Mouse (Mus musculus) C2C12 (cell line): ENCODE data around the gene Fam213b. TPM values are rescaled to one million over a fixed set of nuclear protein-coding genes. Genes with fewer than 3 reads are reported as not detected.

ENCODE experiments used
- H3K27me3 ChIP-seq: one replicate; pipeline ENCODE4 v1.6.1; 2011; ENCODE audit not compliant: control insufficient read depth, insufficient read depth, insufficient read length
- H3K36me3 ChIP-seq: one replicate; pipeline ENCODE4 v1.6.1; 2011; ENCODE audit not compliant: control insufficient read depth, insufficient read depth
- H3K4me3 ChIP-seq: one replicate; pipeline ENCODE4 v1.5.1; 2011; ENCODE audit warnings: mild to moderate bottlenecking, control low read depth; ENCODE audit not compliant: poor library complexity, insufficient read depth, severe bottlenecking
- H3K79me2 ChIP-seq: one replicate; pipeline ENCODE4 v1.6.1; 2011; ENCODE audit not compliant: control insufficient read depth, insufficient read depth
- H3K79me3 ChIP-seq: one replicate; pipeline ENCODE4 v1.6.1; 2011; ENCODE audit warnings: low read depth, control low read depth
- H3ac ChIP-seq: one replicate; pipeline ENCODE3; 2011; ENCODE audit warnings: low read depth; ENCODE audit not compliant: control insufficient read depth, insufficient read length
- CEBPB ChIP-seq: IDR thresholded peaks from one replicate; pipeline ENCODE4 v1.6.1; 2011; ENCODE audit warnings: low read depth, mild to moderate bottlenecking, control low read depth, moderate library complexity
- CTCF ChIP-seq: IDR thresholded peaks from one replicate; pipeline ENCODE4 v1.5.1; 2011; ENCODE audit not compliant: control insufficient read depth, insufficient read depth, insufficient read length
- FOSL1 ChIP-seq: IDR thresholded peaks from one replicate; pipeline ENCODE4 v1.8.0; 2011; ENCODE audit warnings: mild to moderate bottlenecking, low read length; ENCODE audit not compliant: poor library complexity, insufficient read depth, severe bottlenecking
- MAX ChIP-seq: IDR thresholded peaks from one replicate; pipeline ENCODE4 v1.6.1; 2011; ENCODE audit warnings: mild to moderate bottlenecking, control low read depth
- MYOD1 ChIP-seq: IDR thresholded peaks from one replicate; pipeline ENCODE4 v1.6.1; 2011; ENCODE audit warnings: low read depth; ENCODE audit not compliant: control insufficient read depth, insufficient read length
- MYOG ChIP-seq: IDR thresholded peaks from one replicate; pipeline ENCODE4 v1.6.1; 2011; ENCODE audit not compliant: control insufficient read depth, insufficient read length; ENCODE audit errors: extremely low read depth
- USF1 ChIP-seq: IDR thresholded peaks from one replicate; pipeline ENCODE4 v1.6.1; 2011; ENCODE audit warnings: low read depth, mild to moderate bottlenecking, control low read depth, moderate library complexity
- long read RNA-seq, 2 experiments: library from polyadenylated mRNA; unstranded; transcript quantifications; one replicate each; pipeline ENCODE4 v2.0.0; 2019 to 2020
- polyA plus RNA-seq: library from polyadenylated mRNA; unstranded; fragments of >200 nt; fragmentation: generic; extraction: Trizol; gene quantifications from one replicate; pipeline ENCODE4 v1.2.1, GENCODE M21; 2012; ENCODE audit warnings: missing spikeins

Fam213b gene
- polyA plus RNA-seq = 1.9 TPM
- long read RNA-seq, experiment 1 = 0 reads
- long read RNA-seq, experiment 2 = 0 reads

DNA sequence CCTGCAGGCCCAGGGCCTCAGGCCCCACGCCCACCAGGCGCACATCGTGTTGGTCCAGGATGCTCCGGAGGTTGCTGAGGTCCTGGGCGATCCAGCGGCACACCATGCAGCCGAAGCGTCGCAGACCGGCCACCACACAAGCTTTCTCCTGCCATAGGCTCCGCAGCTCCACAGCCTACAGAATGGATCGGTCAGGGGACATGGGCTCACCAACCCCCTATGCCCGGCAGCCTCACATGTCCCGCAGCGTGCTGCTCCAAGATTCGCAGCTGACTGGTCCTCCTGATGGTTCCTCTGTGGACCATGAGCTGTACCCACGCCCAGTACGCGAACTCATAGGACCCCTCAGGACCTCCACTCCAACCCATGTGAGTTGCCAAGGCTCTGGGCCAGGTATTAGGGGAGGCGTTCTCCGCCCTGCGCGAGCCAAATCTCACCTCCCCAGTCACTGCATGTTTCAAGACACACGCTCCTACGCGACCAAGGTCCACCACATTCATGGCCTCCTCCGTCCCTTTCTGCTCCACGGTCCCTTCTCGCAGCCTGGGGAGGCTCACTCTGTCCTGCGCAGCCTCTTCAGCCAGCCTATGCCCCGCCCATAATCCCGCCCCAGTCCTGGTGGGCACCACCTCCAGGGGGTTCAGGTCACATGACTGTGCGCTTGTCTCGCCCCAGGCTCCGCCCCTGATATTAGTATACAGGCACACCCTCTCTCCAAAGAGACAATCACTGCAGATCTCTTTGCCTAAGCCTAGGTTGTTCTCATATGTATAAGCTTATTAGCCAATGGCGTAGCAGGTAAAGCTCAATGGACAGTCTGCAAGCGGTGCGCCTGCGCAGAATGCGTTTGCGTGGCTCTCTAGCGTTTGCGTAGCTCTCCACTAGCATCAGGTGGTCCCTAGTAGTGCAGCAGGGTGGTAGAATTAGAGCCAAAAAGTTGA, at the start of gene Fam213b:
Gene Fam213b, minus strand, starts transcription at position 630 of the 941 bp plus-strand sequence.
- Histone ChIP-seq H3K27me3 (peaks cover 48% of the 10 kb centered on the region), H3K4me3 (no peak within 1 kb of the TSS), H3K79me2 (no peaks in the 10 kb centered on the region)

DNA sequence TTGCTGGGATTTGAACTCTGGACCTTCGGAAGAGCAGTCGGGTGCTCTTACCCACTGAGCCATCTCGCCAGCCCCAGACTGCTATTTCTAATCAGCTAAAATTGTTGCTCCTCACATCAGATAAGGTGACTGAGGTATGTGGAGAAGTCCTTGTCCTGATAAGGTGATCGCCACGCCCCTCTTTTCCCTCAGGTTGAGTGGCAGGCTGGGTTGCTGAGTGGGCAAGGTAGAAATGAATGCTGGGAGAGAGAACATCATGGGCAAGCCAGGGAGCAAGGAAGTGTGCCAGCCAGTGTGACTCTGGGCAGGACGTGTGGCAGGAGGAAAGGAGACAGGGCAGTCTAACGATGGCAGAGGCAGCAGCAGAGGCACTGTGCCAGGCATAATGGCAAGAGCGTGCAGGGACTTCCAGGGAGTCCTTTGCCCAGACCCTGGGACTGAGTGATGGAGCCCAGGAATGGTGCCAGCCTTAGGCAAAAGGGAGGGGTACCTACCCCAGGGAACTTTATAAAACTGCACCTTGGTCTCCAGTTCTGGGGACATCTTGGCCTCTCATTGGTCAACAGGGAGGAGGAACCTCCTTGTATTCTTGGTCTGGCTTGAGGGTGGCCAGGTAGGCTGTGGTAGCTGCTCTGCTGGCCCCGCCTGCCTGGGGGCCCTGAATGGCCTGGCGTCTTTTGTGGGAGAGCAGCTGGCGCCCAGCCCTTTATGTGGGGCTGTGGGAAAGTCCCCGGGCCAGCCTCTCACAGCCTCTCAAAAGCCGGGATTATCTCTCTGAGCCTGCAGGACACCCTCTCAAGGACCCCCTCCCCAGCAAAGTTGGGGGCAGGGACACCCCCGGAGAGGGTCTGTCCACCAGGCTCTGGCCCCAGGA, 49.4 kb upstream of the Fam213b start:
- Histone ChIP-seq H3K79me3 (no peaks in the 10 kb centered on the region), H3ac (no peak overlapping the region), H3K36me3 (no peaks in the 10 kb centered on the region), H3K27me3 (peaks cover 41% of the 10 kb centered on the region), H3K4me3 (no peak overlapping the region), H3K79me2 (no peaks in the 10 kb centered on the region)
- TF ChIP-seq CTCF (no peak), MAX (no peak), FOSL1 (no peak), USF1 (no peak), CEBPB (no peak), MYOD1 (no peak)

More for the DNA sequence above, at the start of gene Fam213b:
- H3K79me3 ChIP-seq = no peaks in the 10 kb centered on the region
- H3K36me3 ChIP-seq = no peaks in the 10 kb centered on the region
- no peak within 1 kb of the TSS for H3ac ChIP-seq
- TF ChIP-seq USF1 (peak; percentile 52), MYOG (no peak)

DNA sequence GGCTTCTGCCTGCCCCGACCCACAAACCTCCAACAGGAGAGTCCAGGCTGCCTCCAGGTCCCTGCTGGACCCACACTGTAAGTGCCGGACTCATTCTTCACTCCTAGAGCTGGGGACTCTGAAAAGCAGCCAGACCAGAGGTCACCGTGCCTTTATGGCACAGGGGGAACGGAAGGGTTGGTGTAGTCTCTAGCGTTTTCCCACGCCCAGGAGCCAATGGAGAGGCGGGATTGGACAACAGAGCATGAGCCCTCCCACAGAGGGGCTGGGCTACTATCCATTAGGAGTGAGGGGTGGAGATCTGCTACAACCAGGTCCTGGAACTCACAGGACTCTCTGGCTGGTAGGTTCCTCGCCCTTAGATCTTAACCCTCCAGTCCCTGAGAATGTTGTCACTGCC, 47.4 kb upstream of the Fam213b start:
- Histone ChIP-seq H3K4me3 (no peak overlapping the region), H3K79me3 (no peaks in the 10 kb centered on the region)
- TF ChIP-seq FOSL1 = no peak
- no peak for TF ChIP-seq MAX
- no peak for TF ChIP-seq MYOG
- no peak for TF ChIP-seq MYOD1
- no peak for TF ChIP-seq CEBPB
- TF ChIP-seq USF1 = no peak
- TF ChIP-seq CTCF = no peak

DNA sequence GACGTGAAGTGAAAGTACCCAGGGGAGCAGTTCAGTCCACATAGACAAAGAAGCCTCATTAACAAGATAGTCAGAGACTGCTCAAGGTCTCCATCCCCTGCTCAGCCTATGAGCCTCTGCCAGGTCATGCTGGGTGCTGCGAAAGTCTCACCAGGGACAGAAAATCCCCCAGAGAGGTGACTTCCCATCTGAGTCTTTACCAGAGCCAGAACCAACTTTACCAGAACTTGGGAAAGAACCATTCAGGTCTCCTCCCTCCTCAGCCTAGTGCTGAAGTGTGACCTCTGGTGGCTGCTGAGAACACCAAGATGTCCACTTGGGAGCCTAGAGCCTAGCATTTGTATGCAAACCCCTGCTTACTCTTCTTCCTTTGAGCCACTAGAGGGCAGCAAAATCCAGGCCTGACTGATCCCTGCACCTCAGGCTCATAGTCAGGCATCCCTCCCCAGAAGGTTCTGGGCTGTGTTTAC, 45.2 kb upstream of the Fam213b start:
- TF ChIP-seq MAX (no peak), CEBPB (no peak), CTCF (peak; percentile 88)
- Histone ChIP-seq H3K27me3 (peaks cover 13% of the 10 kb centered on the region), H3K4me3 (no peak overlapping the region), H3K36me3 (no peaks in the 10 kb centered on the region), H3ac (no peak overlapping the region), H3K79me2 (no peaks in the 10 kb centered on the region), H3K79me3 (no peaks in the 10 kb centered on the region)

More for the DNA sequence above, 47.4 kb upstream of the Fam213b start:
- Histone ChIP-seq H3K27me3 (peaks cover 28% of the 10 kb centered on the region), H3K79me2 (no peaks in the 10 kb centered on the region), H3K36me3 (no peaks in the 10 kb centered on the region), H3ac (no peak overlapping the region)

DNA sequence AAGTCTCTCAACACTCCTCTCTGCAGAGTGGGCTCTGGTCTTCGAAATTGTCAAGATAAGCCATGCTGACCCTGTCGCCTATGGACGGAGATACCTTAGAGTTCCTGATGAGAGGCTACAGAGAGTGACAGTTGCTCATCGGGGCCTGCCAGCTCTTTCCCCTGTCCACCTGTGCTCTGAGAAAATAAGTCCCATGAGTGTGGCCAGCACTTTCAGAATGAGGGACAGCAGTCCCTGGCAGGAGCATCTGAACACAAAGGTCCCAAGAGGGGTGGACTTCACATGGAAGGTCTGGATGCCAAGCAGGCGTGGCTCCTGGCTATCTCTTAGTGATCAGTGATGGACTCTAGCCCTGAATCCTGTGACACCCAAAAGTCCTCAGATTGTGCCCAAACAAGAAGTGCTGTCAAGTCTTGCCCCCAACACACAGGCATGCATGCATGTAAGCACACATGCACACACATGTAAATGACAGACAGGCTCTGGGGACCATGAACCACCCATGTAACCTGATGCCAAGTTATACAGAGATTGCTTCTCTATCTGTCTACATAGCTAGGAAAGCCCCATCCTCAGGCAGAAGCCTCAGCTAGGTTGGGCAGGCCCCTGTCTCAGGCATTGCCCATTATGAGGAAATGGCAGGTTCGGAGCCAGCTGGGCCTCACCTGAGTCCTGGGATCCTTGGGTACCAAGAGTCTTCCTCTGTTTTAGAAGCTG, 44.5 kb upstream of the Fam213b start:
- TF ChIP-seq CEBPB = no peak
- no peak for TF ChIP-seq MAX
- no peak for TF ChIP-seq USF1
- no peak for TF ChIP-seq FOSL1
- H3K79me3 ChIP-seq = no peaks in the 10 kb centered on the region

More for the DNA sequence above, 44.5 kb upstream of the Fam213b start:
- Histone ChIP-seq H3K36me3 (no peaks in the 10 kb centered on the region), H3ac (no peak overlapping the region), H3K4me3 (no peak overlapping the region), H3K79me2 (no peaks in the 10 kb centered on the region), H3K27me3 (peaks cover 6% of the 10 kb centered on the region)
